Comparison of ENCODE assay signal across 9 mouse cellular contexts in genomic region chr10:41573190-41573589, GRCm38 (mm10). TPM values are rescaled to one million over a fixed set of nuclear protein-coding genes. Genes with fewer than 3 reads are reported as not detected.
DNase-seq lines count a peak whose midpoint lies in the region; ATAC-seq and TF ChIP-seq lines count a peak whose summit lies in the region.
"Had no signal": no experiment of that assay in that cellular context is flagged by ENCODE, and none has a peak within 500 bp of the region (broad histone marks: within the 10 kb centered on the region; RNA-seq: fewer than 3 reads in every experiment).

No protein-coding gene starts in this region.

- H3K9ac ChIP-seq in embryonic facial prominence, embryonic 15.5 days, result no peak overlapping the region
- no peak overlapping the region for H3K9ac ChIP-seq in midbrain, embryonic 11.5 days (ENCODE audit: low read length)
- H3K9ac ChIP-seq in midbrain, postnatal 0 days (replicated peaks; ENCODE audit: low read length, poor library complexity, severe bottlenecking), result no peak overlapping the region
- no peak overlapping the region for H3K9ac ChIP-seq in liver, embryonic 15.5 days
- no peak overlapping the region for H3K9ac ChIP-seq in neural tube, embryonic 15.5 days (replicated peaks)
- H3K9ac ChIP-seq: limb, embryonic 15.5 days had no signal

- H3K4me3 ChIP-seq in embryonic facial prominence, embryonic 15.5 days (replicated peaks), result no peak overlapping the region
- no peak overlapping the region for H3K4me3 ChIP-seq in embryonic facial prominence, embryonic 10.5 days
- no peak overlapping the region for H3K4me3 ChIP-seq in midbrain, embryonic 11.5 days (ENCODE audit: low read depth, low read length)
- no peak overlapping the region for H3K4me3 ChIP-seq in midbrain, postnatal 0 days (ENCODE audit: low read depth, low read length)
- H3K4me3 ChIP-seq in liver, embryonic 15.5 days (replicated peaks), result no peak overlapping the region
- no peak overlapping the region for H3K4me3 ChIP-seq in neural tube, embryonic 15.5 days (replicated peaks)
- H3K4me3 ChIP-seq: limb, embryonic 15.5 days had no signal

- no peak overlapping the region for H3K4me2 ChIP-seq in embryonic facial prominence, embryonic 15.5 days (replicated peaks)
- H3K4me2 ChIP-seq in midbrain, embryonic 11.5 days, result no peak overlapping the region
- H3K4me2 ChIP-seq in midbrain, postnatal 0 days (ENCODE audit: low read depth, low read length, poor library complexity, severe bottlenecking), result no peak overlapping the region
- peak overlapping the region; percentile 18 for H3K4me2 ChIP-seq in liver, embryonic 15.5 days
- H3K4me2 ChIP-seq in neural tube, embryonic 15.5 days, result no peak overlapping the region
- H3K4me2 ChIP-seq: limb, embryonic 15.5 days had no signal

- 0 out of 2 replicates have a peak, but pooled peaks have one; percentile 22 for ATAC-seq in embryonic facial prominence, embryonic 15.5 days (ENCODE audit: insufficient number of reproducible peaks, low FRiP score, low TSS enrichment, low read depth)
- no peak for ATAC-seq in midbrain, embryonic 11.5 days (ENCODE audit: low FRiP score)
- no peak for ATAC-seq in midbrain, postnatal 0 days (ENCODE audit: low FRiP score)
- no peak for ATAC-seq in liver, embryonic 15.5 days (ENCODE audit: insufficient read depth)
- ATAC-seq in erythroblast, adult 5-6 weeks (replicated peaks; ENCODE audit: low FRiP score, poor library complexity, severe bottlenecking), result no peak
- no peak for ATAC-seq in neural tube, embryonic 15.5 days (ENCODE audit: low FRiP score)

- H3K27me3 ChIP-seq in embryonic facial prominence, embryonic 15.5 days, result no peaks in the 10 kb centered on the region
- H3K27me3 ChIP-seq in embryonic facial prominence, embryonic 10.5 days (replicated peaks; ENCODE audit: low read depth, poor library complexity, severe bottlenecking), result no peaks in the 10 kb centered on the region
- H3K27me3 ChIP-seq in midbrain, embryonic 11.5 days (ENCODE audit: control insufficient read depth, insufficient read depth, low read length), result no peaks in the 10 kb centered on the region
- H3K27me3 ChIP-seq in midbrain, postnatal 0 days (ENCODE audit: insufficient read depth, low read length), result no peaks in the 10 kb centered on the region
- H3K27me3 ChIP-seq in liver, embryonic 15.5 days, result no peaks in the 10 kb centered on the region
- H3K27me3 ChIP-seq in neural tube, embryonic 15.5 days (replicated peaks), result no peaks in the 10 kb centered on the region
- H3K27me3 ChIP-seq: limb, embryonic 15.5 days had no signal

- H3K9me3 ChIP-seq in embryonic facial prominence, embryonic 15.5 days (replicated peaks), result no peaks in the 10 kb centered on the region
- no peaks in the 10 kb centered on the region for H3K9me3 ChIP-seq in embryonic facial prominence, embryonic 10.5 days
- no peaks in the 10 kb centered on the region for H3K9me3 ChIP-seq in midbrain, embryonic 11.5 days (ENCODE audit: control insufficient read depth, low read length)
- H3K9me3 ChIP-seq in midbrain, postnatal 0 days (ENCODE audit: low read length), result no peaks in the 10 kb centered on the region
- H3K9me3 ChIP-seq in liver, embryonic 15.5 days (replicated peaks), result no peaks in the 10 kb centered on the region
- H3K9me3 ChIP-seq in neural tube, embryonic 15.5 days (replicated peaks), result no peaks in the 10 kb centered on the region
- H3K9me3 ChIP-seq: limb, embryonic 15.5 days had no signal

- H3K27ac ChIP-seq in embryonic facial prominence, embryonic 15.5 days (replicated peaks), result no peak overlapping the region
- H3K27ac ChIP-seq in embryonic facial prominence, embryonic 10.5 days (replicated peaks), result no peak overlapping the region
- H3K27ac ChIP-seq in midbrain, embryonic 11.5 days (ENCODE audit: low read depth, low read length), result no peak overlapping the region
- no peak overlapping the region for H3K27ac ChIP-seq in midbrain, postnatal 0 days (ENCODE audit: low read depth, low read length)
- H3K27ac ChIP-seq in liver, embryonic 15.5 days (replicated peaks), result no peak overlapping the region
- no peak overlapping the region for H3K27ac ChIP-seq in neural tube, embryonic 15.5 days (replicated peaks)
- H3K27ac ChIP-seq: limb, embryonic 15.5 days had no signal

- WGBS in embryonic facial prominence, embryonic 15.5 days, result 18% methylated on average over 6 of the region's 6 CpGs
- WGBS in embryonic facial prominence, embryonic 10.5 days, result 22% methylated on average over 6 of the region's 6 CpGs
- 29% methylated on average over 6 of the region's 6 CpGs for WGBS in midbrain, embryonic 11.5 days
- 32% methylated on average over 6 of the region's 6 CpGs for WGBS in midbrain, postnatal 0 days
- WGBS in liver, embryonic 15.5 days (ENCODE audit: insufficient replicate concordance), result 4% methylated on average over 6 of the region's 6 CpGs
- WGBS in neural tube, embryonic 15.5 days, result 38% methylated on average over 6 of the region's 6 CpGs

- H3K36me3 ChIP-seq in embryonic facial prominence, embryonic 15.5 days, result no peaks in the 10 kb centered on the region
- H3K36me3 ChIP-seq in embryonic facial prominence, embryonic 10.5 days (replicated peaks), result no peaks in the 10 kb centered on the region
- H3K36me3 ChIP-seq in midbrain, embryonic 11.5 days (ENCODE audit: control insufficient read depth, insufficient read depth, low read length), result no peaks in the 10 kb centered on the region
- H3K36me3 ChIP-seq in midbrain, postnatal 0 days (ENCODE audit: insufficient read depth, low read length), result no peaks in the 10 kb centered on the region
- H3K36me3 ChIP-seq in liver, embryonic 15.5 days (replicated peaks), result no peaks in the 10 kb centered on the region
- H3K36me3 ChIP-seq in neural tube, embryonic 15.5 days, result no peaks in the 10 kb centered on the region
- H3K36me3 ChIP-seq: limb, embryonic 15.5 days had no signal

- peaks cover 13% of the 10 kb centered on the region; the same call in 1 of the 2 replicates for H3K4me1 ChIP-seq in embryonic facial prominence, embryonic 15.5 days
- peaks cover 18% of the 10 kb centered on the region for H3K4me1 ChIP-seq in embryonic facial prominence, embryonic 10.5 days
- no peaks in the 10 kb centered on the region; the same call in 1 of the 2 replicates for H3K4me1 ChIP-seq in midbrain, embryonic 11.5 days (ENCODE audit: control insufficient read depth, insufficient read depth, low read length)
- no peaks in the 10 kb centered on the region for H3K4me1 ChIP-seq in midbrain, postnatal 0 days (ENCODE audit: insufficient read depth, low read length)
- H3K4me1 ChIP-seq in liver, embryonic 15.5 days (replicated peaks), result 0 out of 2 replicates have a peak, but pooled peaks cover 14% of the 10 kb centered on the region
- no peaks in the 10 kb centered on the region for H3K4me1 ChIP-seq in neural tube, embryonic 15.5 days

- TF ChIP-seq CTCF in midbrain, postnatal 0 days (IDR thresholded peaks at IDR 0.05), result no peak

- DNase-seq in embryonic facial prominence, embryonic 10.5 days (ENCODE audit: low spot score), result no peak
- DNase-seq in midbrain, embryonic 11.5 days (ENCODE audit: low spot score, missing footprints), result peak; percentile 82
- DNase-seq in midbrain, postnatal 0 days (ENCODE audit: low spot score), result no peak
- peak; percentile 84 to 87 for DNase-seq in spleen, postnatal 36 days (ENCODE audit: low spot score in 2 of 2)

RNA-seq across cellular contexts. Expression of gene Cd164, which starts 54.0 kb away (rescaled TPM):
- polyA plus RNA-seq in embryonic facial prominence, embryonic 15.5 days (2015; fragmentation: Nextera tagmentation; extraction: Ambion mirVana), result 185 TPM in 2 replicates
- 138 and 143 TPM in 2 replicates for polyA plus RNA-seq in embryonic facial prominence, embryonic 10.5 days (2016; fragmentation: Nextera tagmentation; extraction: Ambion mirVana)
- 112 and 126 TPM in 2 replicates for polyA plus RNA-seq in midbrain, embryonic 11.5 days (2014; fragmentation: Nextera tagmentation; extraction: Ambion mirVana)
- 29.3 and 31.2 TPM in 2 replicates for total RNA-seq in midbrain, postnatal 0 days (2014; rRNA removed)
- polyA plus RNA-seq in midbrain, postnatal 0 days (2015; fragmentation: Nextera tagmentation; extraction: Ambion mirVana), result 44.5 and 48.2 TPM in 2 replicates
- 57.8 and 61.8 TPM in 2 replicates for polyA plus RNA-seq in liver, embryonic 15.5 days (2015; fragmentation: Nextera tagmentation; extraction: Ambion mirVana)
- total RNA-seq in erythroblast, adult 5-6 weeks (2015; ENCODE audit: low replicate concordance), result 57.6 and 59.8 TPM in 2 replicates
- total RNA-seq in erythroblast, adult 5-6 weeks (2017; ENCODE audit: low replicate concordance), result 50.2 and 53.9 TPM in 2 replicates
- 49.9 and 78.2 TPM in 2 replicates for polyA plus RNA-seq in neural tube, embryonic 15.5 days (2015; fragmentation: Nextera tagmentation; extraction: Ambion mirVana)

Comparison
In these comparisons a context has a peak if more than half of its experiments do, and no peak if none do; other contexts are left out.
1. DNase-seq: peak in midbrain, embryonic 11.5 days (single experiment) and spleen, postnatal 36 days (2 of 2); none in embryonic facial prominence, embryonic 10.5 days (single experiment) and midbrain, postnatal 0 days (single experiment).